Mouse (Mus musculus): ENCODE results near the gene Znrd1. TPM values are rescaled to one million over a fixed set of nuclear protein-coding genes. Genes with fewer than 3 reads are reported as not detected.

Gene Znrd1
- total and polyA plus RNA-seq, 3 experiments = 26.4 to 38.2 TPM; not detected in 1

DNA sequence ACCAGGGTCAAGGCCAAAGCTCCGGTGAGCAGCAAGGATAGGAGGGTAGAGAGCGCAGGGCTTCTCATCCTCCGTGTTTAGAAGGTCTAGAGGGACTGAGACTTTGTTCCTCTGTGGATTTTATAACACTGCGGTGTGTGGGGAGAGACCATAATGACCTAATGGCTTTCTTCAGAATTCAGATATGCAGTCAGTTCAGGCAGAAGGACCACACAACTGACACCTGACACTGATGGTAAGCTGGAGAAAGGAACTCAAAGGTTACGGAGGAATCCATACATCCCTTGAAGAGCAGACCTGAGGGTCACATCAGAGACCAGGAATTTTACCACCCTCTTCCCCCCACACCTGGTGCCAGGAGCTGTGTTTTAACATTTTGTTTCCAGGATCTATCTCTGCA lies 31.1 kb upstream of the Znrd1 start, which contains the start of gene H2-M5:
Gene H2-M5 (minus strand): TSS at position 101 of the 400 bp plus-strand sequence.
- Histone ChIP-seq H3K27me3 (ENCODE audit: control insufficient read depth in 1 of 2, insufficient read depth in 2 of 2, low read length in 2 of 2) (peaks cover 0 to 2% of the 10 kb centered on the region in 2 experiments; a peak in 2 of 4 replicates), H3K36me3 (ENCODE audit: control insufficient read depth in 1 of 2, insufficient read depth in 2 of 2, low read length in 2 of 2) (peaks cover 0 to 11% of the 10 kb centered on the region in 2 experiments; a peak in 2 of 4 replicates), H3K9me3 (replicated peaks; ENCODE audit: insufficient read depth, low read length) (no peaks in the 10 kb centered on the region), H3K9ac (ENCODE audit: control insufficient read depth, low read depth, low read length, poor library complexity, severe bottlenecking) (no peak within 1 kb of the TSS), H3K4me1 (ENCODE audit: control insufficient read depth in 1 of 2, insufficient read depth in 2 of 2, low read length in 2 of 2) (peaks cover 3 to 6% of the 10 kb centered on the region in 2 experiments; a peak in 2 of 4 replicates), H3K79me2 (ENCODE audit: control insufficient read depth, insufficient read depth, low read length, poor library complexity) (no peaks in the 10 kb centered on the region), H3K4me3 (ENCODE audit: control insufficient read depth in 1 of 2, insufficient read depth in 1 of 2, low read depth in 2 of 2, low read length in 2 of 2) (no peak within 1 kb of the TSS), H3K27ac (ENCODE audit: control insufficient read depth, low read depth, low read length) (no peak within 1 kb of the TSS)
- no peak for TF ChIP-seq CHD2 (IDR thresholded peaks at IDR 0.05; ENCODE audit: low read length)
- TF ChIP-seq EP300 (IDR thresholded peaks at IDR 0.05; ENCODE audit: low read depth in 1 of 2, low read length in 2 of 2) = no peak
- no peak for TF ChIP-seq POLR2A (IDR thresholded peaks at IDR 0.05; ENCODE audit: control insufficient read depth in 1 of 2, insufficient read depth in 1 of 2, low read depth in 1 of 2, low read length in 2 of 2, poor library complexity in 1 of 2)
- no peak for TF ChIP-seq ZNF384 (IDR thresholded peaks at IDR 0.05; ENCODE audit: low read depth, low read length)
- TF ChIP-seq ELF1 (IDR thresholded peaks at IDR 0.05; ENCODE audit: low read depth, low read length) = no peak
- TF ChIP-seq GABPA (IDR thresholded peaks at IDR 0.05; ENCODE audit: low read depth, low read length) = no peak
- TF ChIP-seq NELFE (IDR thresholded peaks at IDR 0.05; ENCODE audit: low read depth, low read length) = no peak
- DNase-seq (ENCODE audit: low read depth, low spot score) = no peak

DNA sequence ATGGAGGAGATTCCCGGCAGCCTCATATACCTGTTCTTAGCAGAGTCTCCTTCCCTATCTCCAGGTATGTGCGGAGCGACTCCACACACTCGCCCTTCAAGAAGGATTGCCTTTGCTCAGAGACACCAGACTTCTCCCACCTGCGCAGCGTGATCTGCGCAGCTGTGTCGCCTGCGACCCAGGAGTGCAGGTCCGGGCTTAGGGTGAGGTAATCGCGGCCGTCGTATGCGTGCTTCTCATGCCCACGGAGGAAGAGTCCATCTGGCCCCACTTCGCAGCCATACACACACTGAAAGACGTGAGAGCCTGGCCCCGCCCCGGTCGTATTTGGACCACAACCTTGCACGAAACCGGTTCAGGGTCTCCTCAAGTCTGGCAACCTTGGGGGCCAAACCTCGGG lies 30.1 kb upstream of the Znrd1 start:
- no peak for DNase-seq (ENCODE audit: low read depth, low spot score)
- peaks cover 0 to 3% of the 10 kb centered on the region in 2 experiments; a peak in 2 of 4 replicates for H3K27me3 ChIP-seq (ENCODE audit: control insufficient read depth in 1 of 2, insufficient read depth in 2 of 2, low read length in 2 of 2)
- TF ChIP-seq TBP (IDR thresholded peaks at IDR 0.05; ENCODE audit: low read depth, low read length) = no peak
- no peak for TF ChIP-seq TCF12 (IDR thresholded peaks at IDR 0.05; ENCODE audit: low read depth, low read length)
- no peak for TF ChIP-seq MAFK (IDR thresholded peaks at IDR 0.05; ENCODE audit: borderline replicate concordance, low read depth, low read length)
- no peak for TF ChIP-seq MXI1 (IDR thresholded peaks at IDR 0.05; ENCODE audit: low read depth, low read length)
- TF ChIP-seq GATA1 (IDR thresholded peaks at IDR 0.05; ENCODE audit: low read depth, low read length) = no peak
- no peak for TF ChIP-seq CHD1 (IDR thresholded peaks at IDR 0.05; ENCODE audit: low read depth, low read length)
- TF ChIP-seq POLR2A (IDR thresholded peaks at IDR 0.05; ENCODE audit: control insufficient read depth in 1 of 2, insufficient read depth in 1 of 2, low read depth in 1 of 2, low read length in 2 of 2, poor library complexity in 1 of 2) = no peak
- TF ChIP-seq E2F4 (IDR thresholded peaks at IDR 0.05; ENCODE audit: borderline replicate concordance, low read depth, low read length) = no peak
- TF ChIP-seq MYC (IDR thresholded peaks at IDR 0.05; ENCODE audit: low read depth, low read length) = no peak
- no peak for TF ChIP-seq POLR2AphosphoS5 (IDR thresholded peaks at IDR 0.05; ENCODE audit: borderline replicate concordance, low read depth, low read length)
- TF ChIP-seq RAD21 (IDR thresholded peaks at IDR 0.05; ENCODE audit: low read depth, low read length) = no peak
- TF ChIP-seq GABPA (IDR thresholded peaks at IDR 0.05; ENCODE audit: low read depth, low read length) = no peak
- no peak for TF ChIP-seq EP300 (IDR thresholded peaks at IDR 0.05; ENCODE audit: low read depth in 1 of 2, low read length in 2 of 2)
- no peak for TF ChIP-seq USF2 (IDR thresholded peaks at IDR 0.05; ENCODE audit: borderline replicate concordance in 1 of 2, insufficient read depth in 1 of 2, low read depth in 1 of 2, low read length in 2 of 2)
- no peak for TF ChIP-seq JUND (IDR thresholded peaks at IDR 0.05; ENCODE audit: low read depth, low read length)
- H3K79me2 ChIP-seq (ENCODE audit: control insufficient read depth, insufficient read depth, low read length, poor library complexity) = no peaks in the 10 kb centered on the region
- peaks cover 0 to 11% of the 10 kb centered on the region in 2 experiments; a peak in 2 of 4 replicates for H3K36me3 ChIP-seq (ENCODE audit: control insufficient read depth in 1 of 2, insufficient read depth in 2 of 2, low read length in 2 of 2)
- H3K27ac ChIP-seq (ENCODE audit: control insufficient read depth, low read depth, low read length) = no peak overlapping the region
- no peak overlapping the region for H3K9ac ChIP-seq (ENCODE audit: control insufficient read depth, low read depth, low read length, poor library complexity, severe bottlenecking)
- no peaks in the 10 kb centered on the region for H3K9me3 ChIP-seq (replicated peaks; ENCODE audit: insufficient read depth, low read length)
- peaks cover 3 to 6% of the 10 kb centered on the region in 2 experiments; a peak in 2 of 4 replicates for H3K4me1 ChIP-seq (ENCODE audit: control insufficient read depth in 1 of 2, insufficient read depth in 2 of 2, low read length in 2 of 2)
- H3K4me3 ChIP-seq (ENCODE audit: control insufficient read depth in 1 of 2, insufficient read depth in 1 of 2, low read depth in 2 of 2, low read length in 2 of 2) = no peak overlapping the region
